Mouse (Mus musculus): ENCODE data around the gene Ccdc9.
"Not testable (repeated sequence)": the region's sequence is repeated elsewhere in the genome, so short reads cannot be mapped to it uniquely, and the experiment has no call there.

Ccdc9 gene

GRCm38 (mm10) chr7:16273081-16273765 lies 13.4 kb downstream of the Ccdc9 start, which contains the start of gene Inafm1:
TSS of gene Inafm1 (minus strand) at chr7:16273617.
- DNase-seq (ENCODE audit: low read depth, low spot score) = no peak

GRCm38 (mm10) chr7:16272681-16273080 lies 13.9 kb downstream of the Ccdc9 start:
- DNase-seq (ENCODE audit: low read depth, low spot score) = no peak

- DNase-seq (ENCODE audit: low read depth, low spot score) = no peak
These were observed 15.5 kb downstream of the Ccdc9 start for GRCm38 (mm10) chr7:16271139-16271538.

GRCm38 (mm10) chr7:16266593-16266992 lies 20.0 kb downstream of the Ccdc9 start:
- DNase-seq (ENCODE audit: low read depth, low spot score) = not testable (repeated sequence)

- no peak for DNase-seq (ENCODE audit: low read depth, low spot score)
These were observed 20.7 kb downstream of the Ccdc9 start for GRCm38 (mm10) chr7:16265856-16266255.

GRCm38 (mm10) chr7:16263843-16264242 lies 22.8 kb downstream of the Ccdc9 start:
- DNase-seq (ENCODE audit: low read depth, low spot score) = no peak

GRCm38 (mm10) chr7:16263015-16263787 lies 23.4 kb downstream of the Ccdc9 start:
- DNase-seq (ENCODE audit: low read depth, low spot score) = no peak

GRCm38 (mm10) chr7:16261097-16261496 lies 25.5 kb downstream of the Ccdc9 start:
- DNase-seq (ENCODE audit: low read depth, low spot score) = no peak

- no peak for DNase-seq (ENCODE audit: low read depth, low spot score)
These were observed 27.4 kb downstream of the Ccdc9 start, which contains the start of gene C5ar1 for GRCm38 (mm10) chr7:16259110-16259590. TSS of gene C5ar1 (minus strand) at chr7:16259540.

GRCm38 (mm10) chr7:16257830-16258229 lies 28.8 kb downstream of the Ccdc9 start:
- DNase-seq (ENCODE audit: low read depth, low spot score) = no peak

- not testable (repeated sequence) for DNase-seq (ENCODE audit: low read depth, low spot score)
These were observed 30.6 kb downstream of the Ccdc9 start for GRCm38 (mm10) chr7:16255963-16256362.

- no peak for DNase-seq (ENCODE audit: low read depth, low spot score)
These were observed 32.4 kb downstream of the Ccdc9 start for GRCm38 (mm10) chr7:16254195-16254594.

- DNase-seq (ENCODE audit: low read depth, low spot score) = no peak
These were observed 35.9 kb downstream of the Ccdc9 start for GRCm38 (mm10) chr7:16250687-16251086.

GRCm38 (mm10) chr7:16245958-16246357 lies 40.6 kb downstream of the Ccdc9 start:
- DNase-seq (ENCODE audit: low read depth, low spot score) = no peak

GRCm38 (mm10) chr7:16244067-16244466 lies 42.5 kb downstream of the Ccdc9 start, which contains the start of gene C5ar2:
TSS of gene C5ar2 (minus strand) at chr7:16244154.
- no peak for DNase-seq (ENCODE audit: low read depth, low spot score)

- no peak for DNase-seq (ENCODE audit: low read depth, low spot score)
These were observed 44.4 kb downstream of the Ccdc9 start for GRCm38 (mm10) chr7:16242198-16242597.

GRCm38 (mm10) chr7:16241787-16242186 lies 44.8 kb downstream of the Ccdc9 start:
- DNase-seq (ENCODE audit: low read depth, low spot score) = no peak

- no peak for DNase-seq (ENCODE audit: low read depth, low spot score)
These were observed 45.7 kb downstream of the Ccdc9 start for GRCm38 (mm10) chr7:16240978-16241303.

GRCm38 (mm10) chr7:16240281-16240977 lies 46.2 kb downstream of the Ccdc9 start:
- no peak for DNase-seq (ENCODE audit: low read depth, low spot score)

GRCm38 (mm10) chr7:16239554-16239997 lies 47.0 kb downstream of the Ccdc9 start:
- DNase-seq (ENCODE audit: low read depth, low spot score) = no peak

GRCm38 (mm10) chr7:16229869-16230268 lies 56.7 kb downstream of the Ccdc9 start:
- DNase-seq (ENCODE audit: low read depth, low spot score) = no peak
